Mouse (Mus musculus): ENCODE results near the gene Usf1.

Gene Usf1

DNA sequence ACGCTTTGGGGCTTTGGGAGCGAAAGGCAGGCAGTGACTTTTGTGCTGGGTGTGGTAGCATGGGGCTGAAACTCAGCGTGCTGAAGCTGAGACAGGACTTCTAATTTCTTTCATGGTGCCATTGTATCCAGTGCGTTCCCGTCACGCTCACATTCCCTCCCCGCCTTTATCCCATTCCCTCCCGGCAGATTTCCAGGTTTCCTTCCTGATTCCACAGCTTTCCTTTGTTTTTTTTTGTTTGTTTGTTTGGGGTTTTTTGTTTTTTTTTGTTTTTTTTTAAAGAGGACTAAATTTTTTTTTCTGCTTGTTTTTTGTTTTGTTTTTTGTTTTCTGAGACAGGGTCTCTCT is 31.3 kb downstream of the Usf1 start:
- in situ Hi-C loops (cut with MboI; ENCODE audit: low pct_unique_long_range_greater_than_20kb in 1 of 2, low sequenced_read_pairs in 2 of 2, unreplicated experiment in 1 of 2): no loop called here

DNA sequence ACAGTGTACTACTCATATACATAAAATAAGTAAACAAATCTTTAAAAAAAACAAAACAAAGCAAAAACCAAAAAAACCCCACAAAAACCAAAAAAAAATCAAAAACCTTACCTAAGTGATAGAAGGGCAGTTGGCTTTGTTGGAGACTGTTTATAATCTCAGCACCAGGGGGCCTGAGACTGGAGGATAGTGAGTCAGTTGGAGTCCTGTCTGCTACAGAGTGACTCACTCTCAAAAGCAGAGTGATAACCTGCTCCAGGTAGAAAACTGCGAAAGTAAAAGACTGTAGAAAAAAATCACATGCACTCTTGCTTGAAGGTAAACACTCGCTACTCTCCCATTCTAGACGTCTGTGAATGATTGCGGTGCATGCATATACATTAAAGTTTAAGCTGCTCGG is 33.9 kb downstream of the Usf1 start:
- in situ Hi-C loops (cut with MboI; ENCODE audit: low pct_unique_long_range_greater_than_20kb in 1 of 2, low sequenced_read_pairs in 2 of 2, unreplicated experiment in 1 of 2): no loop called here

GRCm38 (mm10) chr1:171446854-171447253 is 35.7 kb downstream of the Usf1 start:
- in situ Hi-C loops (cut with MboI; ENCODE audit: low pct_unique_long_range_greater_than_20kb in 1 of 2, low sequenced_read_pairs in 2 of 2, unreplicated experiment in 1 of 2): no loop called here

DNA sequence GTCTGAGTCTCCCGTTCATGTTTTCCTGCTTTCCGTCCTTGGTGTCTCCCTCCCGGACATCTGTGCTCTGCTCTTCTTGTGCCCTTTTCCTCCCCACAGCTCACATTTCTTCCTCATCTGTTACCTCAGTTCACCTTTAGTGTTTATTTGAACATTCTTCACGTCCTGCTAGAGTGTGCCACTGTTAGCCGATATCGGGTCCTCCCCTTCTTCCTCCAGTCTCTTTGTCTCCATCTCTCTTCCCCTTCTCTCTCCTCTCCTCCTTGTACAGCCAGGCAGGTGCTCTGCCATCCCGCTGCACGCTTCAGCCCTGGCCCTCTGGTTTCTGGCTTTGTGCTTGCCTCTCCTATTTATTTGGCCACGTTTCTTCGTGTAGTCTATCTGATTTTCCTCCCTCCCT is 36.6 kb downstream of the Usf1 start:
- in situ Hi-C loops (cut with MboI; ENCODE audit: low pct_unique_long_range_greater_than_20kb in 1 of 2, low sequenced_read_pairs in 2 of 2, unreplicated experiment in 1 of 2): no loop called here

DNA sequence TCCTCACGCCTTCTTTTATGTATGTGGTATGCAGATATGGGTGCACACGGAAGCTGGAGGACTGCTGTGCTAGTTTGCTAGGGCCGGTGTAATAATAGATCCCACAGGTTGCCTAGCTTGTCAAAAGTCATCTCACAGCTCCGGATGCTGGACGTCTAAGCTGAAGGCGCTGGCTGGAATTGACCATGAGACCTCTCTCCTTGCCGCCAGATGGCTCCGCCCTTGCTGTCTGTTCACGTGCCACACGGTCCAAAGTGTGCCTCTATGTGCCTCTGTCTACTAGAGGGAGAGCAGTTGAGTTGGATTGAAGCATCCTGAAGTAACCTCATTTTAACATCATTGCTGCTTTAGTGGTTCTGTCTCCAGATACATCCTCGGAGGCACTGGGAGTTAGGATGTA is 38.9 kb downstream of the Usf1 start:
- in situ Hi-C loops (cut with MboI; ENCODE audit: low pct_unique_long_range_greater_than_20kb in 1 of 2, low sequenced_read_pairs in 2 of 2, unreplicated experiment in 1 of 2): no loop called here

DNA sequence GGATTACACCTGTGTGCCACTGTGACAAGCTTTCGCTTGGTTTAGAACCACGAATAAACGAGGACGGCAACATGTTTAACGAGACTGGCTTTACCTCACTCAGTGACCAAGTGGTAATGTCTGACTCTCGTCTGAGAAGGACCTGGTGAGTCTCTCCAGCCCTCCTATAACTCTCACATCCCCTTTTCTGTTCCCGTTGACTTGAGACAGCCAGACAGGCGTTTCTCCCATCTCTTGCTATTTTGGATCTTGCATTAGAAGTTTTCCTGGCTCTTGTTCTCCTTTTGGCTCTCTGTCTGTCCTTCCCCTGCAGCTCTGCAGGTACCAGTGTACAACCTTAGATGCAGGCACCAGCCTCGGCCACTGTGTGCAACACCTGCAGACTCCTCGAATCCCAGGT is 39.9 kb downstream of the Usf1 start:
- in situ Hi-C loops (cut with MboI; ENCODE audit: low pct_unique_long_range_greater_than_20kb in 1 of 2, low sequenced_read_pairs in 2 of 2, unreplicated experiment in 1 of 2): no loop called here

GRCm38 (mm10) chr1:171452522-171452921 is 41.4 kb downstream of the Usf1 start:
- in situ Hi-C loops (cut with MboI; ENCODE audit: low pct_unique_long_range_greater_than_20kb in 1 of 2, low sequenced_read_pairs in 2 of 2, unreplicated experiment in 1 of 2): no loop called here

- in situ Hi-C loops (cut with MboI; ENCODE audit: low pct_unique_long_range_greater_than_20kb in 1 of 2, low sequenced_read_pairs in 2 of 2, unreplicated experiment in 1 of 2): no loop called here
Observed at GRCm38 (mm10) chr1:171452923-171453322, 41.8 kb downstream of the Usf1 start.

DNA sequence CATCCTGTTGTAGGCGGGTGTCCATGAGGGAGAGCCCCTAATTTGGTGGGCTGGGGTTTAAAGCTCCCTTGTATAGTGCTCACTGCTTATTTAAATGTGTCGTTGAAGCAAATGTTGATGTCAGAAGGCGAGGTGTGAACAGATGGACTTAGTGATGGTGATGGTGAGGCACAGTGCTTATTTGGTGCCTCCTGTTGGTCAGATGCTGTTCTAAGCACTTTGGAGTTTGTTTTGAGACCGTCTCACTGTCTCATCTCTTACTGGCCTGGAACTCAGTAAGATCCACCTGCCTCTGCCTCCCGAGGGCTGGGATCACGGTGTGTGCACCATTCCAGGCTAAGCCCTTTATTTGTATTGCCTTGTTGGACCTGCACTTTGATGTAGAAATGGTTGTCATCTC is 43.8 kb downstream of the Usf1 start:
- in situ Hi-C loops (cut with MboI; ENCODE audit: low pct_unique_long_range_greater_than_20kb in 1 of 2, low sequenced_read_pairs in 2 of 2, unreplicated experiment in 1 of 2): no loop called here

- in situ Hi-C loops (cut with MboI; ENCODE audit: low pct_unique_long_range_greater_than_20kb in 1 of 2, low sequenced_read_pairs in 2 of 2, unreplicated experiment in 1 of 2): no loop called here
Observed at GRCm38 (mm10) chr1:171457568-171457967, 46.5 kb downstream of the Usf1 start.

- in situ Hi-C loops (cut with MboI; ENCODE audit: low pct_unique_long_range_greater_than_20kb in 1 of 2, low sequenced_read_pairs in 2 of 2, unreplicated experiment in 1 of 2): no loop called here
Observed at GRCm38 (mm10) chr1:171459791-171460190, 48.7 kb downstream of the Usf1 start.

DNA sequence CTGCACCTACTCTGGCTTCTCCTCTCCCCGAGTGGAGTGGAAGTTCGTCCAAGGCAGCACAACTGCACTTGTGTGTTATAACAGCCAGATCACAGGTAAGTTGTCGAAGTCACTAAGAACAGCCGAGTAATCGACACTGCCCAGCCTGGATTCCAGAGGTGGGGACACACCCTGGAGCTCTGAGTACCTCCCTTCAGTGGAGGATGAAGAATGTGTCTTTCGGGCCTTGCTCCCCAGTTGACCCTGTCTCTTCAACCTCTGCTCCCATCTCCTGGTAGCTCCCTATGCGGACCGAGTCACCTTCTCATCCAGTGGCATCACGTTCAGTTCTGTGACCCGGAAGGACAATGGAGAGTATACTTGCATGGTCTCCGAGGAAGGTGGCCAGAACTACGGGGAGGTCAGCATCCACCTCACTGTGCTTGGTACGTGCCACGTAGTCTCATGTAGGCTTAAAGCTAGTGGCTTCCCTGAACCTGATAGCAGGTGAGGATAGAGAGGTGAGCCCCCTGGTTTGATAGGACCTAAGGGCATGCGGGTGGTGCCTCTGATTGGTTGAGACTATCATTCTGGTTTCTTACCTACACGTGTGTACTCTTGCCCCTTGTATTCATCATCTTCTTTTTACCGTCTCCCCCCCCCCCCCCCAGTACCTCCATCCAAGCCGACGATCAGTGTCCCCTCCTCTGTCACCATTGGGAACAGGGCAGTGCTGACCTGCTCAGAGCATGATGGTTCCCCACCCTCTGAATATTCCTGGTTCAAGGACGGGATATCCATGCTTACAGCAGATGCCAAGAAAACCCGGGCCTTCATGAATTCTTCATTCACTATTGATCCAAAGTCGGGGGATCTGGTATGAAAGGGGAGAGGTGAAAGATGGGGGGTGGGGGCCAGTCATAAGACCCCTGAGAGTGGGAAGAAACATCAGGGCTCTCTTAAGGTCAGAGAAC is 49.7 kb downstream of the Usf1 start:
- in situ Hi-C loops (cut with MboI; ENCODE audit: low pct_unique_long_range_greater_than_20kb in 1 of 2, low sequenced_read_pairs in 2 of 2, unreplicated experiment in 1 of 2): no loop called here

GRCm38 (mm10) chr1:171463133-171463532 is 52.0 kb downstream of the Usf1 start:
- in situ Hi-C loops (cut with MboI; ENCODE audit: low pct_unique_long_range_greater_than_20kb in 1 of 2, low sequenced_read_pairs in 2 of 2, unreplicated experiment in 1 of 2): no loop called here

DNA sequence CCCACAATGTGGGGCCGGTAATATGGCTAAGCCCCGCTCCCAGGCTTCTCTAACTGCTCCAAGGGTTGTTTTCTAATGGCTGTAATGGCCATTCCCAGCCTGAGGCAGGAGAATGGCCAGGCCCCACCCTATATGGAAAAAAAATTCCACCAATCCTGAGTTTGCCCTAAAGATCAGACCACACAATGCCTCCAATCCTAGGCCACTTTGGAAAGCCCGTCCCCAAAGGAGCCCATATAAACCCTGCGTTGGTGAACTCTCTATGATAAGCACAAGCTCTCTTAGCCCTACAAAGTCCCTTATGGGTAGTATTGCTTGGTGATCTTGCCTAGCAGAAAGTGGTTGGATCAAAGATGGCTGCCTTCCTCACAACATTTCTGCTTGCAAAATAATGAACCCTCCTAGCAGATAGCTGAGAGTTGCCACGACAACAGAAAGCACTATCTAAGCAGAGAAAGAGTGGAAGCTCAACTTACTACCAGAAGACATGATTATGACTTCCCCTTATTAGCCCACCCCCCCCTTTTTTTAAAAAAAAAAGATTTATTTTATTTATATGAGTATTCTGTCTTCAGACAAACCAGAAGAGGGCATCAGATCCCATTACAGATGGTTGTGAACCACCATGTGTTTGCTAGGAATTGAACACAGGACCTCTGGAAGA is 54.8 kb downstream of the Usf1 start:
- in situ Hi-C loops (cut with MboI; ENCODE audit: low pct_unique_long_range_greater_than_20kb in 1 of 2, low sequenced_read_pairs in 2 of 2, unreplicated experiment in 1 of 2): no loop called here

- in situ Hi-C loops (cut with MboI; ENCODE audit: low pct_unique_long_range_greater_than_20kb in 1 of 2, low sequenced_read_pairs in 2 of 2, unreplicated experiment in 1 of 2): no loop called here
Observed at GRCm38 (mm10) chr1:171466565-171466964, 55.5 kb downstream of the Usf1 start.
